In genomic region chr13:48545476-48546281, GRCm38 (mm10) we compare ENCODE assay signal across 8 mouse cellular contexts. TPM values are rescaled to one million over a fixed set of nuclear protein-coding genes. Genes with fewer than 3 reads are reported as not detected.
A peak's percentile ranks its signal among the peaks of the same experiment; 100 is the strongest.
DNase-seq lines count a peak whose midpoint lies in the region; ATAC-seq lines count a peak whose summit lies in the region.

No protein-coding gene starts in this region.

- H3K4me1 ChIP-seq in hindbrain, embryonic 16.5 days (ENCODE audit: control insufficient read depth, insufficient read depth, low read depth, low read length) = peaks cover 18% of the 10 kb centered on the region

- WGBS in hindbrain, embryonic 16.5 days = under 1% methylated on average over 52 of the region's 72 CpGs
- WGBS in macrophage (ENCODE audit: missing documents) = under 1% methylated on average over 43 of the region's 72 CpGs

- no peaks in the 10 kb centered on the region for H3K36me3 ChIP-seq in hindbrain, embryonic 16.5 days (ENCODE audit: control insufficient read depth, insufficient read depth, low read length)
- H3K36me3 ChIP-seq in macrophage (ENCODE audit: inconsistent target) = no peaks in the 10 kb centered on the region

- peak overlapping the region; percentile 100 for H3K9ac ChIP-seq in hindbrain, embryonic 16.5 days (ENCODE audit: low read depth, low read length)

- peak; percentile 95 for DNase-seq in WW6 (ENCODE audit: low read depth, low spot score)
- peak; percentile 96 to 99 for DNase-seq in cerebellum, postnatal 4 days (ENCODE audit: low spot score in 2 of 2)
- peak; percentile 97 for DNase-seq in gastrocnemius, adult 18-20 months (ENCODE audit: low spot score)
- DNase-seq in left cerebral cortex, adult 18-20 months (ENCODE audit: low spot score in 2 of 2) = peak; percentile 96 to 98
- peak; percentile 97 for DNase-seq in right cerebral cortex, adult 18-20 months
- DNase-seq in urinary bladder, postnatal 10 days (ENCODE audit: low spot score) = peak; percentile 96

- no peaks in the 10 kb centered on the region for H3K27me3 ChIP-seq in hindbrain, embryonic 16.5 days (replicated peaks; ENCODE audit: control insufficient read depth, insufficient read depth, low read length)

- H3K4me3 ChIP-seq in hindbrain, embryonic 16.5 days (ENCODE audit: low read length) = peak overlapping the region; percentile 82
- H3K4me3 ChIP-seq in macrophage (ENCODE audit: inconsistent target) = peak overlapping the region; percentile 84

- peak overlapping the region; percentile 76 for H3K4me2 ChIP-seq in hindbrain, embryonic 16.5 days (ENCODE audit: low read length)

- ATAC-seq in hindbrain, embryonic 16.5 days = peak; percentile 84

- peak overlapping the region; percentile 100 for H3K27ac ChIP-seq in hindbrain, embryonic 16.5 days (ENCODE audit: low read depth, low read length)
- peak overlapping the region; percentile 78 for H3K27ac ChIP-seq in macrophage

- peaks cover 59% of the 10 kb centered on the region for H3K79me2 ChIP-seq in macrophage (ENCODE audit: inconsistent target)

- H3K9me3 ChIP-seq in hindbrain, embryonic 16.5 days (ENCODE audit: control insufficient read depth, low read length) = no peaks in the 10 kb centered on the region

RNA-seq across cellular contexts. Expression of gene A830005F24Rik, which starts 32.3 kb away (rescaled TPM):
- under 1 TPM; 0.31 to 0.41 TPM for total RNA-seq in gastrocnemius, adult 18-20 months (2021)
- polyA plus RNA-seq in hindbrain, embryonic 16.5 days (2015; fragmentation: Nextera tagmentation; extraction: Ambion mirVana) = 3.0 and 4.0 TPM in 2 replicates
- total RNA-seq in left cerebral cortex, adult 18-20 months (2021) = 1 to 10 TPM; 1.7 to 1.8 TPM
- 1 to 10 TPM in 1 of 26 experiments, not detected in 25; 1.0 TPM for total RNA-seq in macrophage (2018; cell fraction: chromatin; rRNA removed)
- total RNA-seq in macrophage (2018; cell fraction: cytosol; rRNA removed) = under 1 TPM in 19 of 26 experiments, not detected in 7; 0.14 to 0.64 (median 0.37) TPM
- total RNA-seq in macrophage (2018; cell fraction: nucleus; rRNA removed) = under 1 TPM in 1 of 26 experiments, not detected in 25; 0.77 TPM
- polyA plus RNA-seq in macrophage (2018) = 0.46 to 0.53 TPM in 2 of 3 replicates, not detected in the other

RNA-seq across cellular contexts. Expression of gene Zfp169, which starts 32.4 kb away (rescaled TPM):
- 1 to 10 TPM; 3.1 to 4.0 TPM for total RNA-seq in gastrocnemius, adult 18-20 months (2021)
- 5.7 and 7.7 TPM in 2 replicates for polyA plus RNA-seq in hindbrain, embryonic 16.5 days (2015; fragmentation: Nextera tagmentation; extraction: Ambion mirVana)
- total RNA-seq in left cerebral cortex, adult 18-20 months (2021) = 10 to 100 TPM; 21.1 to 28.8 TPM
- 10 to 100 TPM in 21 of 26 experiments, 1 to 10 TPM in 5; 4.0 to 62.0 (median 33.5) TPM for total RNA-seq in macrophage (2018; cell fraction: chromatin; rRNA removed)
- total RNA-seq in macrophage (2018; cell fraction: cytosol; rRNA removed) = 1 to 10 TPM in 24 of 26 experiments, under 1 TPM in 2; 0.81 to 8.4 (median 4.0) TPM
- total RNA-seq in macrophage (2018; cell fraction: nucleus; rRNA removed) = 10 to 100 TPM in 20 of 26 experiments, 1 to 10 TPM in 6; 3.2 to 55.9 (median 27.6) TPM
- polyA plus RNA-seq in macrophage (2018) = 3.9 to 5.8 TPM (median 5.4 TPM) in 3 replicates

Comparison
In these comparisons a context has a peak if more than half of its experiments do, and no peak if none do; other contexts are left out.
1. Peak in every context shown above with its lines: DNase-seq, ATAC-seq, H3K4me3 ChIP-seq and H3K27ac ChIP-seq.
2. RNA of gene Zfp169, which starts 32.4 kb away (total RNA-seq): 21.1 to 28.8 TPM in left cerebral cortex, adult 18-20 months; 3.1 to 4.0 TPM in gastrocnemius, adult 18-20 months; every median in the first group is over 4 times any median in the second.